Mouse (Mus musculus): Measurements from ENCODE around the gene Spaca3.

Spaca3 gene

DNA sequence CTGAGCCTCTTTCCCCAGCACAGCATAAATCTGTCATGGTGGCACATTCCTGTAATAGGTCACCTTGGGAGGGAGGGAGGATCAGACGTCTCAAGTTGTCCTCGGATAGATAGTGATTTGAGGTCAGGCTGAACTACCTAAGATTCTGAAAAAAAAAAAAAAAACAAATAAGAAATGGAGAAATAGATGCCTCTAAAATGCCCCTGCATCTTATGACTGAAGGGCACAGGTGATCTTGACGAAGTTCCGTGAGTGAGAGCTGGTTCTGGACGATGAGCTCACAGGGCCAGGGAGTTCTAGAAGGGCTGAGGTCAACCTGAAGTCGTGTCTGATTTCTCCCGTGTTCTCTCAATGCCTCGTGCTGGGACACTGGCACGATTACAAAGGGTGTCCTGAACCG, at the start of gene Spaca3:
Gene Spaca3 (plus strand): TSS at position 301 of the 400 bp plus-strand sequence.
- no peak for DNase-seq (ENCODE audit: low spot score)

DNA sequence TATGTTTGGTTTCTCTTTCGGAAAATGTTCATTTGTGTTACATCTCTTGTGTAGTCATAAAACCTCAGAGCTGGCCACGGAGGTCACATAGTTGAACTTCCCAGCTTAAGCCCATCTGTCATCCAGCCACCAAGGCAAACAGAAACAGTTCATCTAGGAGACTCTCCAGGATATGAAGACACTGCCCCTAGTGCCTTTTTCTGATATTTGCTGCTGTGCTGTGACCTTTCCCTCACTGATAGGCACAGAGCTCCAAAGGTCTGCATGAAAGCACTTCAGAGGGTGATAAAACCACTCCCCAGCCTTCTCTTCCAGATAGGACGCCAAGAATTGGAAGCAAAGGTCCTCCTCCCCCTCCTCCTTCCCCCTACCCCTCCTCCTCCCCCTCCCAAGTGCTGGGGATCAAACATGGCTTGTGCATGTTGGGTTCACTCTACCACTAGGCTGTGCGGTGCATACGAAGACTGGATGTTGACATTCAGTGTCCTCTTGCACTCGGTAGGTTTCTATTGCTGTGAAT, 49.6 kb upstream of the Spaca3 start:
- no peak for DNase-seq (ENCODE audit: low spot score)

- DNase-seq (ENCODE audit: low spot score) = no peak
These were observed 48.5 kb upstream of the Spaca3 start for GRCm38 (mm10) chr11:80809666-80809992.

GRCm38 (mm10) chr11:80809993-80810821, 48.0 kb upstream of the Spaca3 start, which contains the start of gene Tmem98:
Gene Tmem98, plus strand, starts transcription at chr11:80810175.
- DNase-seq (ENCODE audit: low spot score) = no peak

GRCm38 (mm10) chr11:80811156-80811555, 47.0 kb upstream of the Spaca3 start:
- DNase-seq (ENCODE audit: low spot score) = no peak

- no peak for DNase-seq (ENCODE audit: low spot score)
These were observed 42.8 kb upstream of the Spaca3 start for GRCm38 (mm10) chr11:80815354-80815753.

DNA sequence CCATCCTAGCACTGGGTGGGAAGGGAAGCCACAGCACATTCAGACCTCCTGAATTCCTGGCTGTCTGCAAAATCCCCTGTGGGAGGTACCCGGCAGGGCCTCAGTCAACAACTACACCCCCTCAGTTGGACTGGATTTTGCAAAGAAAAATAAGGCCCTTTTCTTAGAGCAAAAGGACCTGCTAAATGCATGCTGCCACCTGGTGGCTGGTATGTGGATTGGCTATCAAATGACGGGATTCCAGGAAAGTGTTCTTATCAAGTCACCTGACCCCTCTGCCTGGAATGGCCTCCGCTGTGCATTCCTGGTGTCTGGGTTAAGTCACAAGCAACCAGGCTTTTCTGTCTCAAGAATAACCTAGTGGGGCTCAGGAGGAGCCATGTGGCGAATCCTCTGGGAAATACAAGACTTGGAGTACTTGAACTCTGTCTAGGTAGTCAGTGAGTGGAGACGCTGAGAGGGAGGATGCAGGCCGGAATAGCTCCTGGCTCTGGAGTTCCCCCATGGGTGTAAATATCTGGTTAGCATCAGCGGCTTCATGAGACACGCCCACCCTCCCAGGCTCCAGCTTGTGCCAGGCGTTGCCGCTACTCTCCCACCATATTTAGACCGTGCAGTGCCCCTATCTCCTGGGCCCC, 40.0 kb upstream of the Spaca3 start:
- peak; percentile 23 for DNase-seq (ENCODE audit: low spot score)

DNA sequence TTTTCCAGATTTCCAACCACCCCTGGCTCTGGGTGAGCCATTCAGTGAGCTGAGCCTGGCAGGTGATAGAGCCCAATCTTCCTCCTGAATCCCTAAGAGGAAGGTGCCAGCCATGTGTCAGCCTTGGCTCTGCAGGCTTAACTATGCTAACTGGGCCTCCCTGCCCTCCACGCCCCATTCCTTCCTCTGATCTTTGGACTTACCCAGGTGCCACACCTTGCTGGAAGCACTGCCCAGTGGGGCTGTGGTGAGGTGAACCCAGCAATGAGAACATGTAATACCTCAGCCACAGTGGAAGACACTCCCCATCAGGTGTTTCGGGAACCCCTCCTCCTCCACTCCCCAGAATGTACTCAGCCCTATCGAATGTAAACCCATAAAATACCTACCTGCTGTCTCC, 38.1 kb upstream of the Spaca3 start:
- DNase-seq (ENCODE audit: low spot score) = no peak

- no peak for DNase-seq (ENCODE audit: low spot score)
These were observed 36.9 kb upstream of the Spaca3 start for GRCm38 (mm10) chr11:80821296-80821695.

- DNase-seq (ENCODE audit: low spot score) = no peak
These were observed 36.4 kb upstream of the Spaca3 start for GRCm38 (mm10) chr11:80821794-80822193.

GRCm38 (mm10) chr11:80835395-80835794, 22.8 kb upstream of the Spaca3 start:
- DNase-seq (ENCODE audit: low spot score) = no peak

- no peak for DNase-seq (ENCODE audit: low spot score)
These were observed 22.3 kb upstream of the Spaca3 start for GRCm38 (mm10) chr11:80835841-80836240.

GRCm38 (mm10) chr11:80838724-80839123, 19.4 kb upstream of the Spaca3 start:
- no peak for DNase-seq (ENCODE audit: low spot score)

- DNase-seq (ENCODE audit: low spot score) = no peak
These were observed 14.7 kb upstream of the Spaca3 start for GRCm38 (mm10) chr11:80843435-80843834.

DNA sequence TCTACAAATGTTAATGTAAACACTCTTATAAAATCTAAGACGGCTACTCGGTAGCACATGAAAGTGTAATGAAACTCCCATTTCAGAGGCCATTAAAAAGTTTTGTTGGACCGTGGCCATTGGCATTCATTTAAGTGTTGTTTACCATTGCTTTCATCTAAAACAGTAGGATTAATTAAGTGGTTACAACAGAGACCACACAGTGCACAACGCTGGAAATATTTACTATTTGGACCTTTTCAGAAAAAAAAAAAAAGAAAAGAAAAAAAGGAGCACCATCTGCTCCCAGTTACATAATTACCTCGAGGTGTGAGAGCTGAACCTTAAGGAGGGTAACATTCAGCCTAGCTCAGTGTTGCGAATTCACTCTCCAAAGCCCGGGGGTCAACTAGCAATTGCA, 12.7 kb upstream of the Spaca3 start:
- no peak for DNase-seq (ENCODE audit: low spot score)

- no peak for DNase-seq (ENCODE audit: low spot score)
These were observed 12.1 kb upstream of the Spaca3 start for GRCm38 (mm10) chr11:80846115-80846514.

DNA sequence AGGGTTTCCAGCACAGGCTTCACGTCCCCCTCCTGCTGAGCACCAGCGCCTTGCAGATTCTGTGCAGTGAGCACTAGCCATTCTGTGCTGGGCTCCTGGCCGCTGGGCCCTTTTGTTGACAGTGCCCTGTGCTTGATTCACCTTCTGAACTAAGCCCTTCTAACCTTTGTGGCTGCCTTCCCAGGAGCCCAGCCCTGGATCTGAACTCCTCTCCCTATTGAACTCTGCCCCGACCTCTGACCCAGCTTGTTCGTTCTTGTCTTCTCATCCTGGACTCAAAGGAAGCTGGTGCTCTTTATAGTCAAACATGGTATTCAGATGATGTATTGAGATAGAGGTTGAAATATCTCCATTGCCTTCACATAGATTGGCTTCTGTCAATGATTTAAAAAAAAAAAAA, 10.0 kb upstream of the Spaca3 start:
- DNase-seq (ENCODE audit: low spot score) = no peak

DNA sequence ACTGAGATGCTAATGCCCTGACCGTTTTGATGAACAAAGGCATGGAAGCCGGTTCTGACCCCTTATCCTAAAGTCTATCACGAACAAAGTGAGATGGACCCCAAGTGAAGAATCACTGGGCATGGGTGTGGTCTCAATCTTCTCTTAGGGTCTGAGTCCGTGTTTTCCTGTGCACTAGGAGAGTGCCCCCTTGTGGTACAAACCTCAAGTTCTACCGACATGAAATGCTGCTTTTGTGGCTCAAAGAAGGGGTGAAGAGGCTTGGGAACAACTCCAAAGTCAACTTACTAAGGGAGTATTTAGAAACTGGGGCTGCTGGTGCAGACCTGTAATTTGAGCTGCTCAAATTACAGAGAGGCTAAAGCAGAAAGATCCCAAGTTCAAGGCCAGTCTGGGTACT, 6.3 kb upstream of the Spaca3 start:
- no peak for DNase-seq (ENCODE audit: low spot score)

GRCm38 (mm10) chr11:80853014-80853413, 5.2 kb upstream of the Spaca3 start:
- no peak for DNase-seq (ENCODE audit: low spot score)

GRCm38 (mm10) chr11:80854430-80854829, 3.7 kb upstream of the Spaca3 start:
- DNase-seq (ENCODE audit: low spot score) = no peak

DNA sequence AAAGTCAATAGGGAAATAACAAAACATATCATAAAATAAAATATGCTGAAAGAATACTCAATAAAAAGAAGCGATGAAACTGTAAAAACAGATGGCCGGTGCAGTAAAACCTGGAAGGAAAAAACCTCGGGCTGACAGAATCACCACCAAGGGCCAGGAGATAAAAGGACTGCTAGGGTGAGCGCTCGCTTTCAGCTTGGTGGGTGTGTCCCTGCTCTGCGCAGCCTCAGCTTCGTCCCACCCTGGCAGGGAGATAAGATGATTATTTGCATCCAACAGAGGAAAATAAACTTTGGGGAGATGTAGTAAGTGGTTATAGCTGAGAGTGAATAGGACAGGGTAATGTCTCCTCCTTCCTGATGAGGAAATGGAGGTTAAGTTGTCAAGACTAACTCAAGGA, 3.3 kb upstream of the Spaca3 start:
- DNase-seq (ENCODE audit: low spot score) = no peak

DNA sequence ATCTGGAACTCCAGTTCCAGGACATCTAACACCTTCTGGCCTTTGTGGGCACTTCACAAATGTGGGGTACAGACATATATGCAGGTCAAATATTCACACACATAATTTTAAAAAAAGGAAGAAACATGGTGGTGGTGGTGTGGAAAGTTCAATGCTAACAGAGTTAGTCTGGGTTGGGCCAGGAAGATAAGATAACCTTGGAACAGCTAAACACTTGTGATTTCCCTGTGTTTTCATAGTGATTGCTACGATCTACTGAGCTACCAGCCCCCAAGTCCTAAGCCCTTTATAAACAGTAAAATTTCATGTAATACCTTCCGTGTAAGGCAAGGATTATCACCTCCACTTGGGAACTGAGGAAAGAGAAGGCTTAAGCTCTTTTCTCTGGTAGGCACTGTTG, 1.3 kb upstream of the Spaca3 start:
- no peak for DNase-seq (ENCODE audit: low spot score)

GRCm38 (mm10) chr11:80862941-80863340, 4.8 kb downstream of the Spaca3 start:
- DNase-seq (ENCODE audit: low spot score) = no peak

All from spleen, adult 12 weeks (tissue).